Mouse (Mus musculus) kidney, adult 2 months (tissue): Measurements from ENCODE around the gene Pde4d.

Source experiments
- CTCF ChIP-seq: fragments of 200-500 bp; conservative IDR thresholded peaks from 2 replicates; pipeline ENCODE4 v1.5.1; 2011; ENCODE audit warnings: low read depth, mild to moderate bottlenecking, control low read depth, low read length, moderate library complexity, mixed read lengths; ENCODE audit not compliant: insufficient read depth, insufficient read length
- POLR2A ChIP-seq: fragments of 200-500 bp; IDR thresholded peaks from one replicate; pipeline ENCODE4 v1.6.1; 2011; ENCODE audit warnings: low read depth, low read length, control low read depth

GRCm38 (mm10) chr13:109827909-109828308, 1378.2 kb downstream of the Pde4d start:
- TF ChIP-seq CTCF: no peak
- TF ChIP-seq POLR2A: no peak
